ENCODE assay signal across 8 mouse cellular contexts in the genomic region with DNA sequence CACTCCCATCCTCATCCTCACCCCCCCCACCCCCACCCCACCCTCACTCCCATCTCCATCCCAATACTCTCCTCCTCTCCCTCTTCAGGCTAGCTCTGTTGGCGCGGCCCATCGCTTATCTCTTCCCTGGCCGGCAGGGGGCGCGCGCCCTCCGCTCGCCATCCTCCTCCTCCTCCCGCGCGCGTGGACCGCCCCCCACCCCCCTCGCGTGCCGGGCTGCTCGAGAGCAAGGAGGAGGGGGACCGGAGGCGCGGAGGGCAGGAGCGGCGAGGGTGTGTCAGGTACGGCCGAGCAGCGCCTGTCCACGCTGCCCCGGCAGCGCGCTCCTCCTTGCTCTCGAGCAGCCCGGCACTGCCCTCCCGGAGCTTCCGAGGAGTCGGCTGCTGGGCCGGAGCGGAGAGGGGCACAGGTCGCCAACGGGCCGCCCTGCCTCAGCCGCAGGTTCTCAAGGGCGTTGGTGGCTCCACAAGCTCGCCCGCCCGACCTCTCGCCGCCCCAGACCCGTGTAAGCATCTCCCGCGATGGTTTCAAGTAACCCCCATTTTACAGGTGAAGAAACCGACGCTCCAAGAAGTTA. TPM values are rescaled to one million over a fixed set of nuclear protein-coding genes. Genes with fewer than 3 reads are reported as not detected.
A peak's percentile ranks its signal among the peaks of the same experiment; 100 is the strongest.
DNase-seq lines count a peak whose midpoint lies in the region; ATAC-seq and TF ChIP-seq lines count a peak whose summit lies in the region.

No protein-coding gene starts in this region.

- H3K9ac ChIP-seq in hindbrain, embryonic 15.5 days, result peak overlapping the region; percentile 35

- intact Hi-C loops in gastrocnemius, adult 2 months (cut with DNase I), result loop anchor here (2.0 kb wide), 1 partner anchor 89 kb away; no protein-coding TSS in a partner anchor
- intact Hi-C loops in left cerebral cortex, postnatal 14 days (cut with DNase I), result no loop called here

- peak; percentile 86; the same call in 1 of the 2 replicates for ATAC-seq in hindbrain, embryonic 15.5 days (ENCODE audit: low FRiP score, low read depth)
- peak; percentile 78 for ATAC-seq in megakaryocyte progenitor cell, adult 5-6 weeks (replicated peaks; ENCODE audit: poor library complexity)

- H3K4me3 ChIP-seq in gastrocnemius, adult 2 months, result peak overlapping the region; percentile 75
- peak overlapping the region; percentile 51 for H3K4me3 ChIP-seq in hindbrain, embryonic 15.5 days

- no peaks in the 10 kb centered on the region for H3K27me3 ChIP-seq in hindbrain, embryonic 15.5 days

- H3K27ac ChIP-seq in gastrocnemius, adult 2 months, result peak overlapping the region; percentile 8; the same call in 1 of the 2 replicates
- H3K27ac ChIP-seq in hindbrain, embryonic 15.5 days (replicated peaks), result no peak overlapping the region

- TF ChIP-seq CTCF in gastrocnemius, adult 2 months (IDR thresholded peaks at IDR 0.05), result peak; percentile 73

- WGBS in hindbrain, embryonic 15.5 days, result 7% methylated on average over 34 of the region's 52 CpGs

- H3K4me2 ChIP-seq in hindbrain, embryonic 15.5 days, result peak overlapping the region; percentile 75

- H3K9me3 ChIP-seq in hindbrain, embryonic 15.5 days, result no peaks in the 10 kb centered on the region

- DNase-seq in ZHBTc4 (ENCODE audit: low read depth, low spot score), result peak; percentile 94
- peak; percentile 75 to 83 for DNase-seq in cerebellum, postnatal 36 days
- DNase-seq in gastrocnemius, adult 2 months, result peak; percentile 85
- peak; percentile 55 to 72 for DNase-seq in left cerebral cortex, postnatal 14 days (ENCODE audit: low spot score in 2 of 2)
- DNase-seq in right cerebral cortex, adult 2 months (ENCODE audit: low spot score in 2 of 2), result peak; percentile 69 to 71
- peak; percentile 70 for DNase-seq in urinary bladder, adult 2 months (ENCODE audit: low spot score)

- no peaks in the 10 kb centered on the region for H3K36me3 ChIP-seq in hindbrain, embryonic 15.5 days

- H3K4me1 ChIP-seq in hindbrain, embryonic 15.5 days (replicated peaks), result peaks cover 8% of the 10 kb centered on the region; the same call in 1 of the 2 replicates

RNA-seq across cellular contexts. Expression of a gene that starts 21.8 kb away (rescaled TPM):
- total RNA-seq in gastrocnemius, adult 2 months (2021), result 10 to 100 TPM; 58.2 to 76.0 TPM
- polyA plus RNA-seq in hindbrain, embryonic 15.5 days (2015; fragmentation: Nextera tagmentation; extraction: Ambion mirVana), result 103 and 105 TPM in 2 replicates
- total RNA-seq in left cerebral cortex, postnatal 14 days (2021), result 10 to 100 TPM; 45.6 to 48.6 TPM
- 50.6 and 56.6 TPM in 2 replicates for total RNA-seq in megakaryocyte progenitor cell, adult 5-6 weeks (2015)
- 96.0 and 102 TPM in 2 replicates for total RNA-seq in megakaryocyte progenitor cell, adult 5-6 weeks (2017)
- polyA plus RNA-seq in urinary bladder, adult 2 months (2012; rRNA removed), result 53.3 and 59.4 TPM in 2 replicates

RNA-seq across cellular contexts. Expression of a gene that starts 48.0 kb away (rescaled TPM):
- total RNA-seq in gastrocnemius, adult 2 months (2021), result 10 to 100 TPM; 31.7 to 37.5 TPM
- polyA plus RNA-seq in hindbrain, embryonic 15.5 days (2015; fragmentation: Nextera tagmentation; extraction: Ambion mirVana), result 39.0 and 39.2 TPM in 2 replicates
- 10 to 100 TPM; 61.6 to 70.6 TPM for total RNA-seq in left cerebral cortex, postnatal 14 days (2021)
- 36.2 and 41.8 TPM in 2 replicates for total RNA-seq in megakaryocyte progenitor cell, adult 5-6 weeks (2015)
- 65.0 and 92.2 TPM in 2 replicates for total RNA-seq in megakaryocyte progenitor cell, adult 5-6 weeks (2017)
- polyA plus RNA-seq in urinary bladder, adult 2 months (2012; rRNA removed), result 23.2 and 24.1 TPM in 2 replicates

RNA-seq across cellular contexts. Expression of a gene that starts 54.5 kb away (rescaled TPM):
- total RNA-seq in gastrocnemius, adult 2 months (2021), result 1 to 10 TPM in 1 of 2 experiments, under 1 TPM in 1; 0.59 to 2.5 TPM
- 0.34 and 0.45 TPM in 2 replicates for polyA plus RNA-seq in hindbrain, embryonic 15.5 days (2015; fragmentation: Nextera tagmentation; extraction: Ambion mirVana)
- total RNA-seq in left cerebral cortex, postnatal 14 days (2021), result 1 to 10 TPM; 1.1 to 2.2 TPM
- 3.0 and 3.6 TPM in 2 replicates for total RNA-seq in megakaryocyte progenitor cell, adult 5-6 weeks (2015)
- total RNA-seq in megakaryocyte progenitor cell, adult 5-6 weeks (2017), result 3.1 and 4.7 TPM in 2 replicates
- polyA plus RNA-seq in urinary bladder, adult 2 months (2012; rRNA removed), result 0.22 and 0.77 TPM in 2 replicates
